Mouse (Mus musculus) gonadal fat pad, adult 2 months (tissue): ENCODE measurements at regions not wholly inside any gene's neighbourhood (a gene's known extent, or its start where the extent isn't known, plus 50 kb on each side); places are given as distances from the start of the nearest gene placed in this dataset.

ENCODE experiments used
- DNase-seq: peaks from one replicate; pipeline ENCODE4 v3.0.0-alpha.2; 2012; ENCODE audit warnings: low read depth

DNA sequence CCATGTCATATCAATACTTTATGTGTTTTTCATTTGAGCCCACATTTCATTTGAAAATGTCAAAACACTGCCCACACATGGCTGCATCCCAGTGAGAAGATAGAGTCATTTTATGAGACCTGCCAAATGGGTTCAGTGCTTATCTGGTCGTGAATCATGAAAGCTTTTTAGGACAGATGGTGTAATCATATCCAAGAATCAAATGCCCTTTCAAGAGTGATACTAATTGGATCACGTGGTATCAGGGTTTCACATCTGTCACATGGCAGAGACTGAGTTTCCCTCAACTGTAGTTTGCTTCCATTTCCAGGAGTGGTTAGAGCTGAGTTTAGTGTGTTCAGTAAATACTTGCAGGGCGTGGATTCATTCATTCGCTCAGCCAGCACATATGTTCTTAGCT lies 87.2 kb upstream of the Agbl1 start:
- DNase-seq: no peak

- DNase-seq: no peak
Observed at GRCm38 (mm10) chr7:76146385-76146784, 83.3 kb upstream of the Agbl1 start.

DNA sequence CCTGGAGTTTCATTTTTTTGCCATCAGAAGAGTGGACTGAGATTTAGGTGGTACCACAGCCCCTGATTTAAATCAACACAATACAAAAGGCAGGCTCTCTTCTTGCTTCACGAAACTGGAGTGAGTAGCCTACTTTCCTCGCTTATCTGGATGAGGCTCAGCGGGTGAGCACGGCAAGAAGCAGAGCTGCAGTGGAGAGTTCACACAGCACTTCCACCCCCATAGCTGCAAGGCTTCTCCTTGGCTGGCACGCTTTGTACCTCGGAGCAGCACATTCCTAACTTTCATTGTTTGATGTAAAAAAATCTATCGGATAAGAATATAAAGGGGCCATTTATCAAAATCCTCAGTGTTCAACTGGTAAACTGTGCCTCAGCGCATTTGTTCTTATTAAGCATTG lies 72.8 kb upstream of the Agbl1 start:
- DNase-seq: no peak

- no peak for DNase-seq
Observed at GRCm38 (mm10) chr7:76164191-76164590, 65.5 kb upstream of the Agbl1 start.

DNA sequence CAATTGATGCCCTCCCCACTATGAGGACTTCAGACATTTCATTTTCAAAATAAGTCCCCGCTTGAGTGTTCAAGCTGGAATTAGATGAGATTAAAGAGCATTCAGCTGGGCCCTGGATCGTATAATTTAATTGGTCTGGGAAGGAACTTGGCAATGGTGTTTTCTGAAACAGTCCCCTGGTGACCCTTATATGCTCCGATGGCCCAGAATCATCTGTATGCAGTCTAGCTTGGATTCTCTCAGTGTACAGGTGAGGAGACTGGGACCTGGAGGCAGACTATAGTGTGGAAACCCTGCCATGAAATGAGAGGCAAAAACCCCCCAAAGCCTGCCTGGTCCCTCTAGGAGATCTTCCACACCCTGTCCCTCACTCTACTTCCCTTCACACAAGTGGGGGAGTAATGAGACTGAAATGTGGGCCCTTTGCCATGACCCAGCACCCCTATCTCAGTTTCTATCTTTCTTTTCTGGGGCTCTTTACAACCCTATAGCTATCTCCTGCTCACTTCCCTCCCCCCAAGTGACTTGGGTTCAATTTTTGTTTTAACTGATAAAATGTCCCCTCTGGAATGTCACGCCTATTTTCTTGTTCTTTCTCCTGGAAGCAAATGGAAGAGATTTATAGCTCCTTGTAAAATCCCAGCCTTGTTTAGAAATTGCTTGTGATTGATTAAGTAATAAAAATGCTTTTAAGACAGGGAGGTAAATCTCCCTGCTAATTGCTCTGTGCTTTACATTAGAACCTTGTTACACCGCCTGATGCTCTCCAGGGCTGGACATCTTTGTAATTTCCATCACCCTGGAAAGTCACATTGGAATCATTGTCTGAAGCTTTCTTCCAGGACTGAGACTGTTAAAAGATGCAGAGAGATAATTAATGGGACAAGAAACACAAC lies 64.7 kb upstream of the Agbl1 start:
- DNase-seq: no peak

DNA sequence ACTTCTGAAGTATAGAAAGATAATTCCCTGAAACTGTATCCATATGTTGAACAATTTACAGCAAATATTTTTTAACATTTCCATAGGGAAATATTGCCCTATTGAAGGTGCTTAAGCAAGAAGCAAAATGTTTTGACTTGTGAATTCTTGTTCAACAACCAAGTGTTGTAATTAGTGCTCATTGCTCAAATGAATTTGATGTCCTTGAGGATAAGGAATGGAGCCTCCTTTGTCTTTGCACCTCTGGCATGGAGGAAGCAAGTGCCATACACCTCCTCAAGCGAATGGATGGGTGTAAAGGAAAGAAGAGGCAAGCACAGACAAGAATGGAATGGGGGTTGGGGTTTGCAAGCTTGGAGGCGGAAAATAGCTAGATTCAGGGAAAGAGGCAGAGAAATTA lies 59.2 kb upstream of the Agbl1 start:
- DNase-seq: peak; percentile 88

- DNase-seq: no peak
Observed at GRCm38 (mm10) chr7:76176235-76176634, 53.5 kb upstream of the Agbl1 start.

DNA sequence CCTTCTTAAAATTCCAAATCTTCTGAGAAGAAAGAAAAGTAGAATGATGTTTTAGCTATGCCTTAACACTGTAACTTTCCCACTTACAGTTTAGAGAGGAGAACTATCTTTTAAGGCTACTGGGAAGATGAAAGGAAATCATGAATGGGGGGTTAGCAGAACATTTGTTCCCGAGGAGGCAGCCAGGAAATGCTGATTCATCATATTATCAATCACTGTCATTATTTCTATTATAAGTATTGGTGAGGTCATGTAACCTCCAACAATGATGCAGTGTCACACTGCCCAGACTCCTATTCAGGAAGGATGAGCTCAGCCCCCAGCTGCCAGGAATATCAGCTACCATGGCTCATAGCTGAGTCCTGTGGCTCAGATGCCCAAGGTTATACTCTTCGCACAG lies 52.3 kb upstream of the Agbl1 start:
- no peak for DNase-seq
